Mouse (Mus musculus): Measurements from ENCODE around the gene Olfr1511.
"Not testable (repeated sequence)": the region's sequence is repeated elsewhere in the genome, so short reads cannot be mapped to it uniquely, and the experiment has no call there.

Olfr1511 gene

GRCm38 (mm10) chr14:52397279-52397678 is at the start of gene Olfr1511:
Gene Olfr1511, minus strand, starts transcription at chr14:52397379.
- DNase-seq: no peak

DNA sequence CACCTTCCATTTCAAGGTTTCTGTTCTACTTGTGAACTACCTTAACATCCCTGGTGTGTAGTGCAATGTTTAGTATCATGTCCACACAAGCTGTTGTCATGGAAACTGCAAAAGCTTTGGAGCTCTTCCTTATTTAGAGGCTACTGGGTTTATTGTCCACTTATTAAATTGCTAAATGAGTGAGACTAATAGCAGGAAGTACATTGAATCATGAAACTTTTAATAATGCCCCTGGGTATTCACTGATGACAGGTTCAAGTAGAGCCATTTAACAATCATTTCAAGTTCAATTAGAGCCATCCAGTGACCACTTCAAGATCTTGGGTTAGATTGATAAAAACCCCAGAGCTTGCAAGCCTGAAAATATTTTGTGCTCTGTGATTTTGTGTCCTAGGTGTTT is 45.5 kb upstream of the Olfr1511 start, which contains the start of gene Olfr1509:
Olfr1509 (plus strand) TSS at position 301 of the 400 bp plus-strand sequence.
- no peak for DNase-seq

DNA sequence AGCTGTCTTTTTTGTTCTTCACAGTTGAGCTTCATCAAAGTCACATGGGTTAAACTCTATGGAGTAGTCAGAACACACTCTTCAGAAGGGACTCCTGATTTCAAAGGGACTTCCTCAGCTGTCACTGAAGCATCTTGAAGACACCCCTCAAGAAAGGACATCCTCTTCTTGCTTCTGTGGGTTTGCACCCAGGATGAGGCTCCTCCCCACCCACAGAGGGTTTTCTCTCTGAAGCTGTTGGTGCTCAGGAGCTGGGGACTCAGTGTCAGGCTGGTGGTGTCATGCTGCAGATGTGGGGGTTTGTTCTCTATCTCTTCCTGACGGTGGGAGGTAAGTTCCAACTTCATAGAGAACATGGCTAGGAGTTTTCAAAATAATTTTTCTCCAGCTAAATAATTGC is 30.5 kb upstream of the Olfr1511 start:
- no peak for DNase-seq

GRCm38 (mm10) chr14:52414273-52414672 is 17.1 kb upstream of the Olfr1511 start, which contains the start of gene Olfr1510:
Gene Olfr1510, minus strand, starts transcription at chr14:52414373.
- DNase-seq: no peak

GRCm38 (mm10) chr14:52410142-52410919 is 13.2 kb upstream of the Olfr1511 start:
- not testable (repeated sequence) for DNase-seq

DNA sequence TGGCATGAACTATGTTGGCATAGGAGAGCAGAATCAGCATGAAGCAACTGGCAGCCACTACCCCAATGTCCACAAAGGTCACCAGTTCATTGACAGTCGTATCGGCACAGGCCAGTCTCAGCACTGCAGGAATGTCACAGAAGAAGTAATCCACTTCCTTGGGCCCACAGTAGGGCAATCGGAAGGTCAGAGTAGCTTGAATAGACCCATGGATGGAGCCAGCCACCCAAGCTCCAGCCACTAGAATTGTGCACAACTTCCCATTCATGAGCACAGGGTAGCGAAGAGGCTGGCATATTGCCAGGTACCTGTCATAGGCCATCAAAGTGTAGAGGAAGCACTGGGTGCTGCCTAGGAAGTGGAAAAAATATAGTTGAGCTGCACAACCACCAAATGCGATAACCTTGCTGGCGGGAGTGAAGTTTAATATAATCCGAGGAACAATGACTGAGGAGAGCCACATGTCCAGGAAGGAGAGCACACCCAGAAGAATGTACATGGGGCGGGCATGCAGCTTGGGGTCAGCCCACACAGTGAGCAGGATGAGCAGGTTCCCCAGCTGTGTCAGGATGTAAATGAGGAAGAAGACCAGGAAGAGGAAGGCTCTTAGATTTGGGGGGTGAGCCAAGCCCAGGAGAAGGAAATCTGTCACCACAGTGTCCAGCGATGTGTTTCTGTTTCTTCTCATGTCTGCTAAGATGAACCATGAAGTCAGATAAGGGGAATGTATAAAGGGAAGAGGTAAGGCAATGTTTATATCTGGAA is 6.9 kb downstream of the Olfr1511 start:
- DNase-seq: not testable (repeated sequence)

DNA sequence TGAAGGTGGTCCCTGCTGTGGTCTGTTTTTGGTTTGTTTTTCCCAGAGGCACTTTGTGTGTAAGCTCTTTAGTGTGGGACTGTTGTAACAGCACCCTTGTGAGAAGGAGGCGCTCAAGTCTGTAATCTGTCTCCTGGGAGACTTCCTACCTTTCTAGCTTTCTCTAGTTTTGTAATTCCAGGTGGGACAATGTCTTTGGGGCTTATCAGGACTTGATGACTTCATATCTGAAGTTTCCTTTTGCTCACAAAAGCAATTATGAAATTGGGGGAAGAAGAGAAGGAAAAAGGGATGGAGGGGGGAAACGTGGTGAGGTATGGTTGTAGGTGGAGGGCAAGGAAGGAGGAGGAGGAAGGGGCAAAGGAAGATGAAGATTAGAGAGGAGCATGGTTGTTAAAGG is 18.1 kb downstream of the Olfr1511 start, which contains the start of gene Olfr1512:
Olfr1512 (minus strand) TSS at position 101 of the 400 bp plus-strand sequence.
- DNase-seq: no peak

- DNase-seq: no peak
These were observed 28.4 kb downstream of the Olfr1511 start for GRCm38 (mm10) chr14:52368741-52369140.

- DNase-seq: no peak
These were observed 40.9 kb downstream of the Olfr1511 start, which contains the start of gene Olfr1513 for GRCm38 (mm10) chr14:52356308-52356707. Gene Olfr1513, minus strand, starts transcription at chr14:52356408.

All from retina, postnatal 1 day (tissue).